11 mouse cellular contexts compared by ENCODE assay signal in genomic region chr9:67869691-67870450, GRCm38 (mm10). TPM values are rescaled to one million over a fixed set of nuclear protein-coding genes. Genes with fewer than 3 reads are reported as not detected.
DNase-seq lines count a peak whose midpoint lies in the region; ATAC-seq lines count a peak whose summit lies in the region.
"Had no signal": no experiment of that assay in that cellular context is flagged by ENCODE, and none has a peak within 500 bp of the region (broad histone marks: within the 10 kb centered on the region; RNA-seq: fewer than 3 reads in every experiment).

No protein-coding gene starts in this region.

- no peak overlapping the region for H3K4me3 ChIP-seq in midbrain, embryonic 13.5 days (replicated peaks)
- H3K4me3 ChIP-seq: limb, embryonic 13.5 days had no signal

- ATAC-seq in megakaryocyte progenitor cell, adult 5-6 weeks (replicated peaks; ENCODE audit: poor library complexity) = peak; percentile 94
- ATAC-seq in midbrain, embryonic 13.5 days = no peak
- ATAC-seq: inflammation-experienced regulatory T-cells, adult 6 months; midbrain, embryonic 16.5 days had no signal

- no peaks in the 10 kb centered on the region for H3K9me3 ChIP-seq in midbrain, embryonic 13.5 days
- H3K9me3 ChIP-seq: limb, embryonic 13.5 days had no signal

- 96% methylated on average over 16 of the region's 16 CpGs for WGBS in midbrain, embryonic 13.5 days

- H3K9ac ChIP-seq in midbrain, embryonic 13.5 days (replicated peaks) = no peak overlapping the region
- H3K9ac ChIP-seq: limb, embryonic 13.5 days had no signal

- no peak overlapping the region for H3K27ac ChIP-seq in midbrain, embryonic 13.5 days
- H3K27ac ChIP-seq: limb, embryonic 13.5 days had no signal

- no peaks in the 10 kb centered on the region for H3K4me1 ChIP-seq in midbrain, embryonic 13.5 days (replicated peaks)

- peak; percentile 63 to 76 for DNase-seq in layer of hippocampus, adult 18-20 months (ENCODE audit: low spot score in 2 of 2)
- DNase-seq in layer of hippocampus, postnatal 10 days (ENCODE audit: low spot score in 2 of 2) = no peak
- DNase-seq in adrenal gland, postnatal 36 days = peak; percentile 30 to 51
- peak; percentile 64 for DNase-seq in layer of hippocampus, adult 9-11 months
- no peak for DNase-seq in urinary bladder, postnatal 14 days (ENCODE audit: low spot score)
- DNase-seq: cerebellum, adult 11-12 months had no signal

- no peaks in the 10 kb centered on the region for H3K36me3 ChIP-seq in midbrain, embryonic 13.5 days
- H3K36me3 ChIP-seq: limb, embryonic 13.5 days had no signal

- no peaks in the 10 kb centered on the region for H3K27me3 ChIP-seq in midbrain, embryonic 13.5 days
- H3K27me3 ChIP-seq: limb, embryonic 13.5 days had no signal

- no peak overlapping the region for H3K4me2 ChIP-seq in midbrain, embryonic 13.5 days (replicated peaks)
- H3K4me2 ChIP-seq: limb, embryonic 13.5 days had no signal

RNA-seq across cellular contexts. Expression of gene Vps13c, which starts 29.7 kb away (rescaled TPM):
- total RNA-seq in layer of hippocampus, adult 18-20 months (2021) = 100 to 1,000 TPM; 101 to 109 TPM
- 10 to 100 TPM; 50.7 to 54.9 TPM for total RNA-seq in layer of hippocampus, postnatal 10 days (2021)
- total RNA-seq in adrenal gland, postnatal 36 days (2021) = 10 to 100 TPM; 43.6 to 70.3 TPM
- 43.9 and 46.1 TPM in 2 replicates for total RNA-seq in megakaryocyte progenitor cell, adult 5-6 weeks (2015)
- 44.8 and 54.9 TPM in 2 replicates for total RNA-seq in megakaryocyte progenitor cell, adult 5-6 weeks (2017)
- polyA plus RNA-seq in midbrain, embryonic 13.5 days (2015; fragmentation: Nextera tagmentation; extraction: Ambion mirVana) = 10.0 and 10.5 TPM in 2 replicates

RNA-seq across cellular contexts. Expression of gene C2cd4a, which starts 37.7 kb away (rescaled TPM):
- 1 to 10 TPM; 1.6 to 3.2 TPM for total RNA-seq in layer of hippocampus, adult 18-20 months (2021)
- total RNA-seq in layer of hippocampus, postnatal 10 days (2021) = 1 to 10 TPM in 1 of 2 experiments, under 1 TPM in 1; 0.96 to 1.2 TPM
- not detected for total RNA-seq in adrenal gland, postnatal 36 days (2021)
- not detected in 2 replicates for total RNA-seq in megakaryocyte progenitor cell, adult 5-6 weeks (2015)
- not detected in 2 replicates for total RNA-seq in megakaryocyte progenitor cell, adult 5-6 weeks (2017)
- 0.15 and 0.23 TPM in 2 replicates for polyA plus RNA-seq in midbrain, embryonic 13.5 days (2015; fragmentation: Nextera tagmentation; extraction: Ambion mirVana)
- polyA plus RNA-seq: inflammation-experienced regulatory T-cells, adult 6 months had no signal

Comparison
In these comparisons a context has a peak if more than half of its experiments do, and no peak if none do; other contexts are left out.
1. DNase-seq: peak in layer of hippocampus, adult 18-20 months (2 of 2), adrenal gland, postnatal 36 days (2 of 2) and layer of hippocampus, adult 9-11 months (single experiment); none in layer of hippocampus, postnatal 10 days (0 of 2) and urinary bladder, postnatal 14 days (single experiment).